Mouse (Mus musculus) kidney, adult 18-20 months (tissue): Measurements from ENCODE around the gene Ctnna2.

Experiments
- DNase-seq: peaks from one replicate; pipeline ENCODE4 v3.0.0; 2021

Gene Ctnna2

GRCm38 (mm10) chr6:77101047-77101446 is 878.5 kb downstream of the Ctnna2 start:
- DNase-seq: no peak

- DNase-seq: no peak
Measured at GRCm38 (mm10) chr6:77098540-77098939, 881.0 kb downstream of the Ctnna2 start.

- peak; percentile 72 for DNase-seq
Measured at GRCm38 (mm10) chr6:77075396-77076376, 903.8 kb downstream of the Ctnna2 start.

GRCm38 (mm10) chr6:77069595-77069994 is 909.9 kb downstream of the Ctnna2 start:
- DNase-seq: no peak

GRCm38 (mm10) chr6:77050690-77051089 is 928.8 kb downstream of the Ctnna2 start:
- DNase-seq: no peak

GRCm38 (mm10) chr6:77050193-77050592 is 929.3 kb downstream of the Ctnna2 start:
- DNase-seq: no peak

GRCm38 (mm10) chr6:77047568-77047967 is 931.9 kb downstream of the Ctnna2 start:
- no peak for DNase-seq

GRCm38 (mm10) chr6:77025066-77025465 is 954.4 kb downstream of the Ctnna2 start:
- DNase-seq: no peak

GRCm38 (mm10) chr6:77013194-77013593 is 966.3 kb downstream of the Ctnna2 start:
- no peak for DNase-seq

GRCm38 (mm10) chr6:77011001-77011400 is 968.5 kb downstream of the Ctnna2 start:
- no peak for DNase-seq

- no peak for DNase-seq
Measured at GRCm38 (mm10) chr6:76992128-76992527, 987.4 kb downstream of the Ctnna2 start.

- DNase-seq: no peak
Measured at GRCm38 (mm10) chr6:76984773-76985172, 994.7 kb downstream of the Ctnna2 start.

GRCm38 (mm10) chr6:76981651-76982050 is 997.8 kb downstream of the Ctnna2 start:
- DNase-seq: no peak

GRCm38 (mm10) chr6:76979247-76979850 is 1000.1 kb downstream of the Ctnna2 start:
- no peak for DNase-seq

- DNase-seq: no peak
Measured at GRCm38 (mm10) chr6:76977817-76978216, 1001.7 kb downstream of the Ctnna2 start.

- no peak for DNase-seq
Measured at GRCm38 (mm10) chr6:76974297-76974696, 1005.2 kb downstream of the Ctnna2 start.

- no peak for DNase-seq
Measured at GRCm38 (mm10) chr6:76964998-76965432, 1014.5 kb downstream of the Ctnna2 start.

GRCm38 (mm10) chr6:76908086-76908485 is 1071.4 kb downstream of the Ctnna2 start:
- no peak for DNase-seq

- no peak for DNase-seq
Measured at GRCm38 (mm10) chr6:76897156-76897555, 1082.3 kb downstream of the Ctnna2 start.
